Mouse (Mus musculus) small intestine, adult 2 months (tissue): ENCODE data around the gene Hipk2. TPM values are rescaled to one million over a fixed set of nuclear protein-coding genes. Genes with fewer than 3 reads are reported as not detected.

Source experiments
- H3K27ac ChIP-seq: fragments of 200-500 bp; 2 replicates; pipeline ENCODE4 v1.5.1; 2012; ENCODE audit warnings: low read depth, low read length, control low read depth, inconsistent platforms; ENCODE audit not compliant: insufficient read depth
- H3K27me3 ChIP-seq: fragments of 200-500 bp; 2 replicates; pipeline ENCODE4 v1.6.1; 2012; ENCODE audit warnings: mild to moderate bottlenecking, moderate library complexity, low read length, inconsistent platforms; ENCODE audit not compliant: control insufficient read depth, insufficient read depth
- H3K36me3 ChIP-seq: fragments of 200-500 bp; 2 replicates; pipeline ENCODE4 v1.6.1; 2012; ENCODE audit warnings: mild to moderate bottlenecking, low read length, control low read depth, inconsistent platforms; ENCODE audit not compliant: control insufficient read depth, insufficient read depth
- H3K4me1 ChIP-seq: fragments of 200-500 bp; 2 replicates; pipeline ENCODE4 v1.6.1; 2012; ENCODE audit warnings: low read length, inconsistent platforms, mixed read lengths; ENCODE audit not compliant: control insufficient read depth, insufficient read depth, insufficient read length
- H3K4me3 ChIP-seq: fragments of 200-500 bp; 2 replicates; pipeline ENCODE4 v1.5.1; 2012; ENCODE audit warnings: low read depth, mild to moderate bottlenecking, control low read depth, inconsistent platforms, low read length, moderate library complexity
- CTCF ChIP-seq: fragments of 200-500 bp; IDR thresholded peaks from 2 replicates; pipeline ENCODE4 v1.5.1; 2012; ENCODE audit warnings: low read depth, mild to moderate bottlenecking, control low read depth, inconsistent platforms, low read length, moderate library complexity, mixed read lengths; ENCODE audit not compliant: insufficient replicate concordance, insufficient read length; ENCODE audit errors: extremely low read depth
- POLR2A ChIP-seq: fragments of 200-500 bp; IDR thresholded peaks from 2 replicates; pipeline ENCODE4 v1.6.1; 2012; ENCODE audit warnings: low read depth, mild to moderate bottlenecking, control low read depth, inconsistent platforms, low read length, moderate library complexity
- WGBS: fragments of 180-500 bp; shearing (Covaris S2); methylation state at CpG from one replicate; pipeline ENCODE4 v1.1.7; 2018; 5-methylcytosine and 5-hydroxymethylcytosine counted together
- polyA plus RNA-seq: library from polyadenylated mRNA; depleted of rRNA; stranded (reverse); fragments of >200 nt; gene quantifications from 2 replicates; pipeline ENCODE4 v1.2.3, GENCODE M21; 2012

Hipk2 gene
- polyA plus RNA-seq, 1 experiment = 74.7 TPM

GRCm38 (mm10) chr6:38821686-38822085 lies 54.3 kb downstream of the Hipk2 start:
- WGBS = 20% methylated on average over 2 of the region's 2 CpGs
- TF ChIP-seq CTCF (no peak), POLR2A (no peak)
- H3K27me3 ChIP-seq = no peaks in the 10 kb centered on the region
- H3K4me1 ChIP-seq = peaks cover 4% of the 10 kb centered on the region; the same call in 1 of the 2 replicates
- no peak overlapping the region for H3K4me3 ChIP-seq
- peaks cover 16% of the 10 kb centered on the region for H3K36me3 ChIP-seq
- no peak overlapping the region for H3K27ac ChIP-seq

- Histone ChIP-seq H3K4me1 (peaks cover 4% of the 10 kb centered on the region; the same call in 1 of the 2 replicates), H3K27me3 (no peaks in the 10 kb centered on the region), H3K4me3 (no peak overlapping the region), H3K36me3 (peaks cover 17% of the 10 kb centered on the region), H3K27ac (no peak overlapping the region)
- TF ChIP-seq CTCF (no peak), POLR2A (no peak)
- 100% methylated on average over 1 of the region's 1 CpGs for WGBS
Observed at GRCm38 (mm10) chr6:38820862-38821261, 55.1 kb downstream of the Hipk2 start.

- Histone ChIP-seq H3K36me3 (peaks cover 27% of the 10 kb centered on the region), H3K27me3 (no peaks in the 10 kb centered on the region), H3K4me3 (no peak overlapping the region), H3K27ac (no peak overlapping the region), H3K4me1 (no peaks in the 10 kb centered on the region)
- 97% methylated on average over 1 of the region's 1 CpGs for WGBS
- TF ChIP-seq CTCF (no peak), POLR2A (no peak)
Observed at GRCm38 (mm10) chr6:38816216-38816615, 59.7 kb downstream of the Hipk2 start.

- Histone ChIP-seq H3K36me3 (peaks cover 27% of the 10 kb centered on the region), H3K4me1 (no peaks in the 10 kb centered on the region), H3K4me3 (no peak overlapping the region), H3K27me3 (no peaks in the 10 kb centered on the region), H3K27ac (no peak overlapping the region)
- 57% methylated on average over 2 of the region's 2 CpGs for WGBS
- no peak for TF ChIP-seq CTCF
- TF ChIP-seq POLR2A = no peak
Observed at GRCm38 (mm10) chr6:38815582-38815981, 60.4 kb downstream of the Hipk2 start.

- Histone ChIP-seq H3K27me3 (no peaks in the 10 kb centered on the region), H3K36me3 (peaks cover 29% of the 10 kb centered on the region), H3K27ac (no peak overlapping the region), H3K4me1 (no peaks in the 10 kb centered on the region), H3K4me3 (no peak overlapping the region)
- TF ChIP-seq CTCF (no peak), POLR2A (no peak)
- 84% methylated on average over 2 of the region's 2 CpGs for whole genome bisulfite sequencing
Observed at GRCm38 (mm10) chr6:38814690-38815089, 61.3 kb downstream of the Hipk2 start.

GRCm38 (mm10) chr6:38811459-38812145 lies 64.4 kb downstream of the Hipk2 start:
- Histone ChIP-seq H3K4me1 (no peaks in the 10 kb centered on the region), H3K27ac (no peak overlapping the region)
- 71% methylated on average over 4 of the region's 4 CpGs for WGBS

GRCm38 (mm10) chr6:38810121-38810475 lies 65.9 kb downstream of the Hipk2 start:
- H3K27me3 ChIP-seq = no peaks in the 10 kb centered on the region
- TF ChIP-seq POLR2A (no peak), CTCF (no peak)
- H3K4me1 ChIP-seq = no peaks in the 10 kb centered on the region
- no peak overlapping the region for H3K4me3 ChIP-seq
- H3K27ac ChIP-seq = no peak overlapping the region
- H3K36me3 ChIP-seq = peaks cover 12% of the 10 kb centered on the region
- WGBS = 65% methylated on average over 2 of the region's 2 CpGs

More at GRCm38 (mm10) chr6:38811459-38812145, 64.4 kb downstream of the Hipk2 start:
- TF ChIP-seq POLR2A (no peak), CTCF (no peak)
- peaks cover 12% of the 10 kb centered on the region for H3K36me3 ChIP-seq
- no peak overlapping the region for H3K4me3 ChIP-seq
- no peaks in the 10 kb centered on the region for H3K27me3 ChIP-seq
